Mouse (Mus musculus): ENCODE data around the gene Lck.

DNA sequence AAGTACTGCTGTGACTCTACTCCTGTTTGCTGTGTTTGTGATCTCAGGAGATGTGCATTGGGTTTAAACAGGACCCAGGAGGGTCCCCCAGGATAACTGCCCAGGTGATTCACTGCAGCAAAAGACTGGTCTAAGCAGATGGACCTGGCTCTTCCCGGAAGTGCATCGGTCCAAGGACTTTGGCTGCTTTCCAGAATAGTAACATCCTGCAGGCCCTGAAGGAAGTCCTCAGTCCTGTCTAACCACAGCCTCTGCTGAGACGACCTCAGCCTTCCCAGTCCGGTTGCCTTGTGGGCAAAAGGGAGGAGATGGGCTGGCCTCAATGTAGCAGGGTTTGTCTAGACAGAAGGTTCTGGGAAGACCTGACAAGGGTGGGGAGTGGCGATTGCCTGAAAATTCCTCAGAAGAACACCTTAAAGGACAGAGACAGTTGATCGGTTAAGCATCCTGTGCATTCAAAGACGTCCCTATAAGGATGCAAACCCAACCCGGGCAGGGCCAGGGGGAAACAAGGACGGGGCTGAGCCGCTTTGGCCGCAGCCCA lies 70.5 kb downstream of the Lck start:
- no peak for TF ChIP-seq FOSL1 (IDR thresholded peaks at IDR 0.05; ENCODE audit: insufficient read depth, low read length, poor library complexity, severe bottlenecking)
- TF ChIP-seq CTCF (IDR thresholded peaks at IDR 0.05; ENCODE audit: control insufficient read depth, insufficient read depth, insufficient read length) = no peak
